Mouse (Mus musculus) ES-Bruce4 (cell line): ENCODE data around the gene Ttll11.

ENCODE experiments used
- CTCF ChIP-seq: IDR thresholded peaks from one replicate; pipeline ENCODE4 v1.8.1; 2011; ENCODE audit warnings: low read depth, low read length
- EP300 ChIP-seq: IDR thresholded peaks from 2 replicates; pipeline ENCODE4 v1.6.1; 2011; ENCODE audit warnings: low read depth, low read length; ENCODE audit not compliant: insufficient read depth
- POLR2A ChIP-seq: IDR thresholded peaks from one replicate; pipeline ENCODE4 v1.8.1; 2011; ENCODE audit warnings: low read length; ENCODE audit not compliant: insufficient read depth

DNA sequence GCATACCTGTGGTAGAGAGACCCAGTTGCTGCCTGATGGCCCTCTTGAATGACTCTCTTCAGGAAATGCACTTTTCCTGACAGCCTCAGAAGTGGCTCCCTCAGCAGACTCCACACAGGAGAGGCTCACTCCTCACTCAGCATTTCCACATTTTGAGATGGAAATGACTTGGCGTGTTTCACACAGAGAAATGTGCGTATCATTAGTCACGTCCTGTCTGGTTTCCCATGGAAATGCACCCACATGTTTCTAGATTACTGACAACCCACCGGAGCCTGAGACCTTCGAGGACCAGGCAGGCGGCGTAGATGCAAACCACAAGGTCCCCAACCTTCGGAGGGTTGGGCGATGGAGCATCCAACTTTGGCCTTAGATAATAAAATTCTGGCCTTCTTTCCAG lies 97.8 kb downstream of the Ttll11 start:
- TF ChIP-seq CTCF (no peak), POLR2A (no peak), EP300 (no peak)
